Mouse (Mus musculus): ENCODE results near the gene Pax5.

DNA sequence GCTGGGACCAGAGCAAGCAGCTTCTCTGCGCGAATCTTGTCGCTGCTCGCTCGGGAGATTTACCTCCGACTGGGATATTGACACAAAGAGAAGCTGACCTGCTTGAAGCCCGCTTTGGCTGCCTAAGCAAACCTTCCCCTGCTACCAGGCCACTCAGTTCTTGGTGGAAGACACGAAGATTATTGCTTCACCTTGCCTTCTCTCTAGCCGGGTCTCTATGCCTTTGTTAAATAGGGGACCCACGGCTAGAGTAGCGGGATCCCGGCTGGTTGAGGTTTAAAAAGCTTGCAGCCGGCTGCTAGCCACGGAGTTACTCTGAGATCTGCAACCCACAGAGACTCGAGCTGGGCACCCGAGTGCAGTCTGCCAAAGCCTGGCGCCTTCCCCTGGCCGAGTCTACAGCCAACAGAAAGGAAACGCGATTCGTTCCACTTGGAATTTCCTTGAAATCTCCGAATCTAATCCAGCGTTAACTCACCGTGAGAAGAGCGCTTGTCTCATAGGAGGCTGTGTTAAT, 8.2 kb downstream of the Pax5 start:
- TF ChIP-seq MXI1 (IDR thresholded peaks at IDR 0.05; ENCODE audit: low read depth, low read length) (no peak), NELFE (IDR thresholded peaks at IDR 0.05; ENCODE audit: low read depth, low read length) (no peak), ZNF384 (IDR thresholded peaks at IDR 0.05; ENCODE audit: low read depth, low read length) (no peak)

Measured in MEL (cell line).